Mouse (Mus musculus) brain, embryonic 18.5 days (tissue): ENCODE data around the gene Prkce.

Experiments
- DNase-seq: peaks from one replicate; pipeline ENCODE4 v3.0.0-alpha.2; 2012; ENCODE audit warnings: low read depth, low spot score

Gene Prkce

GRCm38 (mm10) chr17:86509871-86510270 is 342.3 kb downstream of the Prkce start:
- DNase-seq: no peak

GRCm38 (mm10) chr17:86514974-86515620 is 347.5 kb downstream of the Prkce start:
- no peak for DNase-seq

- no peak for DNase-seq
Observed at GRCm38 (mm10) chr17:86516630-86517029, 349.0 kb downstream of the Prkce start.

GRCm38 (mm10) chr17:86518604-86519003 is 351.0 kb downstream of the Prkce start:
- DNase-seq: no peak

- no peak for DNase-seq
Observed at GRCm38 (mm10) chr17:86521252-86521651, 353.7 kb downstream of the Prkce start.

- no peak for DNase-seq
Observed at GRCm38 (mm10) chr17:86522649-86523048, 355.1 kb downstream of the Prkce start.

- DNase-seq: no peak
Observed at GRCm38 (mm10) chr17:86523374-86523773, 355.8 kb downstream of the Prkce start.

- DNase-seq: no peak
Observed at GRCm38 (mm10) chr17:86523843-86524242, 356.3 kb downstream of the Prkce start.

GRCm38 (mm10) chr17:86525075-86525474 is 357.5 kb downstream of the Prkce start:
- no peak for DNase-seq

- DNase-seq: no peak
Observed at GRCm38 (mm10) chr17:86526016-86526415, 358.4 kb downstream of the Prkce start.

- no peak for DNase-seq
Observed at GRCm38 (mm10) chr17:86527298-86527697, 359.7 kb downstream of the Prkce start.

GRCm38 (mm10) chr17:86529003-86529402 is 361.4 kb downstream of the Prkce start:
- DNase-seq: no peak

- DNase-seq: no peak
Observed at GRCm38 (mm10) chr17:86529411-86529810, 361.8 kb downstream of the Prkce start.

- no peak for DNase-seq
Observed at GRCm38 (mm10) chr17:86531231-86531630, 363.6 kb downstream of the Prkce start.

GRCm38 (mm10) chr17:86532783-86533548 is 365.4 kb downstream of the Prkce start:
- DNase-seq: no peak

GRCm38 (mm10) chr17:86533549-86533851 is 365.9 kb downstream of the Prkce start:
- no peak for DNase-seq

- DNase-seq: no peak
Observed at GRCm38 (mm10) chr17:86535096-86535495, 367.5 kb downstream of the Prkce start.

GRCm38 (mm10) chr17:86535827-86536656 is 368.5 kb downstream of the Prkce start:
- peak; percentile 64 for DNase-seq

- DNase-seq: no peak
Observed at GRCm38 (mm10) chr17:86539881-86540430, 372.4 kb downstream of the Prkce start.

GRCm38 (mm10) chr17:86546529-86546928 is 378.9 kb downstream of the Prkce start:
- DNase-seq: no peak

- no peak for DNase-seq
Observed at GRCm38 (mm10) chr17:86549128-86549527, 381.5 kb downstream of the Prkce start.

- DNase-seq: no peak
Observed at GRCm38 (mm10) chr17:86551561-86551960, 384.0 kb downstream of the Prkce start.
